8 mouse cellular contexts compared by ENCODE assay signal in the genomic region with DNA sequence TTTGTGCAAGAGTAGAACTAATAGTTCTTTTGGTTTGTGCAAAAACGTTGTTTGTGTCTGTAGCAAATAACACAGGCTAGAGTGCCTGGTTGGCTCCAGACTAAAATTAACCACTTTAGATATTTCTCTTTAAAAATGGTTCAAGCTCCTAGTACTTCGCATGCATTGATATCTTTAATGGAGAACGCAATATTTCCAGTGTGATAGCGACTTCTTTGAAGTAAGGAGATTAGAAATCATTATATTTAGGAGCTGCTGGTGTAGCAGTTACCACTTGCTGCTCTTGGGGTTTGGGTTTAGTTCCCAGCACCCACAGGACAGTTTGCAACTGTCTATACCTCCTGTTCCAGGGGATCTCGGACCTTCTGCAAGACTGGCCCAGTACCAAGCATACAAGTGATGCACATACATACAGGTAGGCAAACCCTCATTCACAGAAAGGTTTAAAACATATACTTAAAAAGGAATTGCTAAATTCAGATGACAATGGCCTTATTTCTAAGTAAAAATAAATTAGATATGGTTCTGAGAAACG. TPM values are rescaled to one million over a fixed set of nuclear protein-coding genes. Genes with fewer than 3 reads are reported as not detected.
DNase-seq lines count a peak whose midpoint lies in the region; ATAC-seq and TF ChIP-seq lines count a peak whose summit lies in the region.

No protein-coding gene starts in this region.

- no peak for DNase-seq in heart, postnatal 0 days (ENCODE audit: low spot score)
- no peak for DNase-seq in heart, adult 9 months (ENCODE audit: low spot score in 2 of 2)
- peak; percentile 19 for DNase-seq in ZHBTc4 (ENCODE audit: low read depth, low spot score)
- no peak for DNase-seq in hindbrain, embryonic 14.5 days (ENCODE audit: low spot score)
- DNase-seq in midbrain, embryonic 14.5 days, result no peak
- DNase-seq in layer of hippocampus, adult 11-12 months (ENCODE audit: low spot score), result no peak
- no peak for DNase-seq in layer of hippocampus, adult 9-10 months (ENCODE audit: low spot score)
- no peak for DNase-seq in cerebellum, postnatal 14 days

- peak overlapping the region; percentile 82; the same call in 1 of the 2 replicates for H3K27ac ChIP-seq in heart, postnatal 0 days (ENCODE audit: low read depth)
- H3K27ac ChIP-seq in hindbrain, embryonic 14.5 days, result no peak overlapping the region
- H3K27ac ChIP-seq in midbrain, embryonic 14.5 days (replicated peaks; ENCODE audit: low read depth, low read length), result no peak overlapping the region

- H3K9ac ChIP-seq in heart, postnatal 0 days (replicated peaks; ENCODE audit: low read depth, low read length), result peak overlapping the region; percentile 67
- H3K9ac ChIP-seq in hindbrain, embryonic 14.5 days, result no peak overlapping the region
- H3K9ac ChIP-seq in midbrain, embryonic 14.5 days (replicated peaks; ENCODE audit: low read length), result no peak overlapping the region; the same call in 1 of the 2 replicates

- TF ChIP-seq CTCF in heart, postnatal 0 days (IDR thresholded peaks at IDR 0.05; ENCODE audit: low read depth), result no peak

- peak overlapping the region; percentile 86 for H3K4me2 ChIP-seq in heart, postnatal 0 days (ENCODE audit: low read depth, low read length)
- peak overlapping the region; percentile 69 for H3K4me2 ChIP-seq in hindbrain, embryonic 14.5 days (replicated peaks)
- H3K4me2 ChIP-seq in midbrain, embryonic 14.5 days (ENCODE audit: low read length), result peak overlapping the region; percentile 82

- TF ChIP-seq EP300 in heart, postnatal 0 days (IDR thresholded peaks at IDR 0.05; ENCODE audit: low read depth), result no peak

- WGBS in heart, postnatal 0 days, result 48% methylated on average over 6 of the region's 6 CpGs
- 46% methylated on average over 6 of the region's 6 CpGs for WGBS in hindbrain, embryonic 14.5 days
- WGBS in midbrain, embryonic 14.5 days, result 42% methylated on average over 6 of the region's 6 CpGs

- no peaks in the 10 kb centered on the region for H3K9me3 ChIP-seq in heart, postnatal 0 days (replicated peaks; ENCODE audit: control insufficient read depth, low read length)
- H3K9me3 ChIP-seq in hindbrain, embryonic 14.5 days (ENCODE audit: control insufficient read depth, low read length), result no peaks in the 10 kb centered on the region
- H3K9me3 ChIP-seq in midbrain, embryonic 14.5 days (ENCODE audit: control insufficient read depth, low read length), result no peaks in the 10 kb centered on the region

- no peaks in the 10 kb centered on the region for H3K36me3 ChIP-seq in heart, postnatal 0 days (replicated peaks; ENCODE audit: control insufficient read depth, insufficient read depth, low read length)
- no peaks in the 10 kb centered on the region for H3K36me3 ChIP-seq in hindbrain, embryonic 14.5 days (replicated peaks; ENCODE audit: control insufficient read depth, insufficient read depth)
- no peaks in the 10 kb centered on the region for H3K36me3 ChIP-seq in midbrain, embryonic 14.5 days (ENCODE audit: control insufficient read depth, insufficient read depth, low read length)

- no peak for ATAC-seq in heart, postnatal 0 days (ENCODE audit: insufficient read depth, low read depth)
- no peak for ATAC-seq in hindbrain, embryonic 14.5 days (ENCODE audit: low FRiP score)
- ATAC-seq in midbrain, embryonic 14.5 days (ENCODE audit: low FRiP score, low TSS enrichment), result no peak

- H3K4me1 ChIP-seq in heart, postnatal 0 days (ENCODE audit: control insufficient read depth, insufficient read depth), result peaks cover 25% of the 10 kb centered on the region
- peaks cover 24% of the 10 kb centered on the region for H3K4me1 ChIP-seq in hindbrain, embryonic 14.5 days (replicated peaks; ENCODE audit: control insufficient read depth, insufficient read depth, low read length)
- H3K4me1 ChIP-seq in midbrain, embryonic 14.5 days (ENCODE audit: control insufficient read depth, insufficient read depth, low read length), result peaks cover 22% of the 10 kb centered on the region

- H3K27me3 ChIP-seq in heart, postnatal 0 days (ENCODE audit: control insufficient read depth, insufficient read depth, low read length), result no peaks in the 10 kb centered on the region
- no peaks in the 10 kb centered on the region for H3K27me3 ChIP-seq in hindbrain, embryonic 14.5 days (ENCODE audit: control insufficient read depth, insufficient read depth, low read length)
- H3K27me3 ChIP-seq in midbrain, embryonic 14.5 days (ENCODE audit: control insufficient read depth, insufficient read depth, low read length), result no peaks in the 10 kb centered on the region

- peak overlapping the region; percentile 64 for H3K4me3 ChIP-seq in heart, postnatal 0 days (ENCODE audit: low read depth, low read length)
- peak overlapping the region; percentile 33; the same call in 1 of the 2 replicates for H3K4me3 ChIP-seq in hindbrain, embryonic 14.5 days (replicated peaks; ENCODE audit: low read length)
- no peak overlapping the region; the same call in 1 of the 2 replicates for H3K4me3 ChIP-seq in midbrain, embryonic 14.5 days (replicated peaks; ENCODE audit: low read depth, low read length)

RNA-seq across cellular contexts. Expression of a gene that starts 0.7 kb away (rescaled TPM):
- 356 and 550 TPM in 2 replicates for total RNA-seq in heart, postnatal 0 days (2014; rRNA removed; ENCODE audit: low replicate concordance)
- 4.7 and 5.4 TPM in 2 replicates for polyA plus RNA-seq in heart, postnatal 0 days (2015; fragmentation: Nextera tagmentation; extraction: Ambion mirVana)
- 1.6 and 1.7 TPM in 2 replicates for polyA plus RNA-seq in hindbrain, embryonic 14.5 days (2014; fragmentation: Nextera tagmentation; extraction: Ambion mirVana)
- 1.8 and 4.0 TPM in 2 replicates for polyA plus RNA-seq in midbrain, embryonic 14.5 days (2014; fragmentation: Nextera tagmentation; extraction: Ambion mirVana)

RNA-seq across cellular contexts. Expression of a gene that starts 2.1 kb away (rescaled TPM):
- total RNA-seq in heart, postnatal 0 days (2014; rRNA removed; ENCODE audit: low replicate concordance), result 602 and 1,805 TPM in 2 replicates
- polyA plus RNA-seq in heart, postnatal 0 days (2015; fragmentation: Nextera tagmentation; extraction: Ambion mirVana), result 21.5 and 25.8 TPM in 2 replicates
- 37.4 and 39.0 TPM in 2 replicates for polyA plus RNA-seq in hindbrain, embryonic 14.5 days (2014; fragmentation: Nextera tagmentation; extraction: Ambion mirVana)
- 49.4 and 58.4 TPM in 2 replicates for polyA plus RNA-seq in midbrain, embryonic 14.5 days (2014; fragmentation: Nextera tagmentation; extraction: Ambion mirVana)

RNA-seq across cellular contexts. Expression of a gene that starts 5.9 kb away (rescaled TPM):
- total RNA-seq in heart, postnatal 0 days (2014; rRNA removed; ENCODE audit: low replicate concordance), result 677 and 1,354 TPM in 2 replicates
- polyA plus RNA-seq in heart, postnatal 0 days (2015; fragmentation: Nextera tagmentation; extraction: Ambion mirVana), result 1.8 and 3.3 TPM in 2 replicates
- polyA plus RNA-seq in hindbrain, embryonic 14.5 days (2014; fragmentation: Nextera tagmentation; extraction: Ambion mirVana), result 1.3 TPM in 1 of 2 replicates, not detected in the other
- polyA plus RNA-seq in midbrain, embryonic 14.5 days (2014; fragmentation: Nextera tagmentation; extraction: Ambion mirVana), result 3.1 TPM in 1 of 2 replicates, not detected in the other

RNA-seq across cellular contexts. Expression of a gene that starts 6.2 kb away (rescaled TPM):
- total RNA-seq in heart, postnatal 0 days (2014; rRNA removed; ENCODE audit: low replicate concordance), result 250 and 332 TPM in 2 replicates
- polyA plus RNA-seq in heart, postnatal 0 days (2015; fragmentation: Nextera tagmentation; extraction: Ambion mirVana), result 0.34 and 0.55 TPM in 2 replicates
- 0.82 and 1.1 TPM in 2 replicates for polyA plus RNA-seq in hindbrain, embryonic 14.5 days (2014; fragmentation: Nextera tagmentation; extraction: Ambion mirVana)
- not detected in 2 replicates for polyA plus RNA-seq in midbrain, embryonic 14.5 days (2014; fragmentation: Nextera tagmentation; extraction: Ambion mirVana)

RNA-seq across cellular contexts. Expression of a gene that starts 27.2 kb away (rescaled TPM):
- total RNA-seq in heart, postnatal 0 days (2014; rRNA removed; ENCODE audit: low replicate concordance), result 1,069 and 1,692 TPM in 2 replicates
- polyA plus RNA-seq in heart, postnatal 0 days (2015; fragmentation: Nextera tagmentation; extraction: Ambion mirVana), result 0.94 and 2.5 TPM in 2 replicates
- not detected in 2 replicates for polyA plus RNA-seq in hindbrain, embryonic 14.5 days (2014; fragmentation: Nextera tagmentation; extraction: Ambion mirVana)
- polyA plus RNA-seq in midbrain, embryonic 14.5 days (2014; fragmentation: Nextera tagmentation; extraction: Ambion mirVana), result 1.0 and 1.6 TPM in 2 replicates
